Mouse (Mus musculus) small intestine, adult 2 months (tissue): Measurements from ENCODE around the gene Dph6.

Experiments
- CTCF ChIP-seq: fragments of 200-500 bp; IDR thresholded peaks from 2 replicates; pipeline ENCODE4 v1.5.1; 2012; ENCODE audit warnings: low read depth, mild to moderate bottlenecking, control low read depth, inconsistent platforms, low read length, moderate library complexity, mixed read lengths; ENCODE audit not compliant: insufficient replicate concordance, insufficient read length; ENCODE audit errors: extremely low read depth
- POLR2A ChIP-seq: fragments of 200-500 bp; IDR thresholded peaks from 2 replicates; pipeline ENCODE4 v1.6.1; 2012; ENCODE audit warnings: low read depth, mild to moderate bottlenecking, control low read depth, inconsistent platforms, low read length, moderate library complexity

GRCm38 (mm10) chr2:114654365-114655239, at the start of gene Dph6:
- peak; percentile 47 for TF ChIP-seq POLR2A
- no peak for TF ChIP-seq CTCF
